Mouse (Mus musculus) effector memory CD4-positive, alpha-beta T cell, adult 7 months (primary cell): ENCODE measurements around the gene Mdh1. TPM values are rescaled to one million over a fixed set of nuclear protein-coding genes. Genes with fewer than 3 reads are reported as not detected.

Experiments used
- polyA plus RNA-seq: library from polyadenylated mRNA; unstranded; fragments of 100-300 nt; shearing (Covaris generic); gene quantifications from one replicate; pipeline ENCODE4 v1.2.1, GENCODE M21; 2017

The Mdh1 gene
- 219 TPM for polyA plus RNA-seq

GRCm38 (mm10) chr11:21571700-21572381 is at the start of gene Mdh1, which contains the start of gene Wdpcp:
Mdh1 (minus strand) TSS chr11:21572367.
Wdpcp (plus strand) TSS chr11:21572235.

Other genes starting within 250 kb of the Mdh1 start
- 52.6 TPM for gene Ugp2, start 201.2 kb downstream of the Mdh1 start, polyA plus RNA-seq
- gene Wdpcp, start 132 bp downstream of the Mdh1 start, polyA plus RNA-seq: 1.7 TPM